ENCODE assay signal across 12 mouse cellular contexts in genomic region chr17:32479554-32480506, GRCm38 (mm10). TPM values are rescaled to one million over a fixed set of nuclear protein-coding genes. Genes with fewer than 3 reads are reported as not detected.
DNase-seq lines count a peak whose midpoint lies in the region; ATAC-seq and TF ChIP-seq lines count a peak whose summit lies in the region.
"Had no signal": no experiment of that assay in that cellular context is flagged by ENCODE, and none has a peak within 500 bp of the region (broad histone marks: within the 10 kb centered on the region; RNA-seq: fewer than 3 reads in every experiment).

No protein-coding gene starts in this region.

- no peak overlapping the region for H3K27ac ChIP-seq in limb, embryonic 11.5 days (replicated peaks; ENCODE audit: low read depth, low read length)
- no peak overlapping the region for H3K27ac ChIP-seq in limb, embryonic 10.5 days
- no peak overlapping the region for H3K27ac ChIP-seq in liver, postnatal 0 days (ENCODE audit: low read depth)
- H3K27ac ChIP-seq: lung, embryonic 15.5 days; stomach, embryonic 15.5 days had no signal

- H3K9me3 ChIP-seq in limb, embryonic 11.5 days (ENCODE audit: control insufficient read depth, low read length), result no peaks in the 10 kb centered on the region
- no peaks in the 10 kb centered on the region for H3K9me3 ChIP-seq in limb, embryonic 10.5 days (replicated peaks)
- no peaks in the 10 kb centered on the region for H3K9me3 ChIP-seq in liver, postnatal 0 days (ENCODE audit: low read length)
- H3K9me3 ChIP-seq: lung, embryonic 15.5 days; stomach, embryonic 15.5 days had no signal

- 21% methylated on average over 8 of the region's 8 CpGs for WGBS in limb, embryonic 11.5 days
- WGBS in limb, embryonic 10.5 days, result 8% methylated on average over 8 of the region's 8 CpGs
- WGBS in liver, postnatal 0 days (ENCODE audit: insufficient replicate concordance), result 18% methylated on average over 7 of the region's 8 CpGs

- TF ChIP-seq EP300 in liver, postnatal 0 days (IDR thresholded peaks at IDR 0.05; ENCODE audit: low read depth), result no peak

- no peak for ATAC-seq in limb, embryonic 11.5 days (ENCODE audit: insufficient number of reproducible peaks, low FRiP score, low TSS enrichment, low read depth)
- ATAC-seq in liver, postnatal 0 days, result peak; percentile 26; the same call in 1 of the 2 replicates

- DNase-seq in cerebellum, postnatal 10 days, result peak; percentile 33 to 36
- no peak for DNase-seq in cerebellum, adult 11 months
- DNase-seq in limb, embryonic 11.5 days (ENCODE audit: low spot score), result peak; percentile 25
- DNase-seq in limb, embryonic 10.5 days (ENCODE audit: low spot score), result no peak
- DNase-seq in adipocyte (ENCODE audit: low spot score), result peak; percentile 35
- DNase-seq in liver, postnatal 0 days, result peak; percentile 49
- no peak for DNase-seq in right cerebral cortex, adult 2 months (ENCODE audit: low spot score in 2 of 2)
- DNase-seq in gastrocnemius, postnatal 4 days (ENCODE audit: low spot score in 2 of 2), result no peak

- no peak overlapping the region for H3K4me2 ChIP-seq in limb, embryonic 11.5 days (ENCODE audit: low read depth, severe bottlenecking)
- no peak overlapping the region for H3K4me2 ChIP-seq in liver, postnatal 0 days (ENCODE audit: low read depth, low read length)
- H3K4me2 ChIP-seq: lung, embryonic 15.5 days; stomach, embryonic 15.5 days had no signal

- H3K9ac ChIP-seq in limb, embryonic 11.5 days (ENCODE audit: low read length), result no peak overlapping the region
- no peak overlapping the region for H3K9ac ChIP-seq in liver, postnatal 0 days (replicated peaks)
- H3K9ac ChIP-seq: lung, embryonic 15.5 days; stomach, embryonic 15.5 days had no signal

- H3K36me3 ChIP-seq in limb, embryonic 11.5 days (ENCODE audit: control insufficient read depth, insufficient read depth, low read length), result no peaks in the 10 kb centered on the region
- H3K36me3 ChIP-seq in limb, embryonic 10.5 days, result no peaks in the 10 kb centered on the region
- H3K36me3 ChIP-seq in liver, postnatal 0 days (replicated peaks; ENCODE audit: insufficient read depth, low read length), result no peaks in the 10 kb centered on the region
- H3K36me3 ChIP-seq: lung, embryonic 15.5 days; stomach, embryonic 15.5 days had no signal

- H3K4me3 ChIP-seq in limb, embryonic 11.5 days (ENCODE audit: low read depth, low read length), result no peak overlapping the region
- no peak overlapping the region for H3K4me3 ChIP-seq in limb, embryonic 10.5 days
- no peak overlapping the region for H3K4me3 ChIP-seq in liver, postnatal 0 days (ENCODE audit: low read depth, low read length)
- H3K4me3 ChIP-seq: erythroblast, embryonic 14.5 days; lung, embryonic 15.5 days; stomach, embryonic 15.5 days had no signal

- H3K27me3 ChIP-seq in limb, embryonic 11.5 days (ENCODE audit: control insufficient read depth, insufficient read depth, low read length), result 0 out of 2 replicates have a peak, but pooled peaks cover 4% of the 10 kb centered on the region
- peaks cover 46% of the 10 kb centered on the region for H3K27me3 ChIP-seq in limb, embryonic 10.5 days (ENCODE audit: low read depth, poor library complexity, severe bottlenecking)
- no peaks in the 10 kb centered on the region for H3K27me3 ChIP-seq in liver, postnatal 0 days (ENCODE audit: insufficient read depth, low read length)
- H3K27me3 ChIP-seq: stomach, embryonic 15.5 days had no signal

- no peaks in the 10 kb centered on the region for H3K4me1 ChIP-seq in limb, embryonic 11.5 days (ENCODE audit: control insufficient read depth, insufficient read depth, low read length)
- peaks cover 4% of the 10 kb centered on the region; the same call in 1 of the 2 replicates for H3K4me1 ChIP-seq in limb, embryonic 10.5 days
- H3K4me1 ChIP-seq in liver, postnatal 0 days (ENCODE audit: insufficient read depth), result peaks cover 3% of the 10 kb centered on the region; the same call in 1 of the 2 replicates
- H3K4me1 ChIP-seq: lung, embryonic 15.5 days had no signal

- TF ChIP-seq CTCF in liver, postnatal 0 days (IDR thresholded peaks at IDR 0.05; ENCODE audit: low read depth), result peak; percentile 60

RNA-seq across cellular contexts. Expression of gene Cyp4f17, which starts 26.0 kb away (rescaled TPM):
- polyA plus RNA-seq in limb, embryonic 11.5 days (2014; fragmentation: Nextera tagmentation; extraction: Ambion mirVana), result 7.9 and 9.6 TPM in 2 replicates
- 5.6 and 9.2 TPM in 2 replicates for polyA plus RNA-seq in limb, embryonic 10.5 days (2016; fragmentation: Nextera tagmentation; extraction: Ambion mirVana)
- polyA plus RNA-seq in liver, postnatal 0 days (2015; fragmentation: Nextera tagmentation; extraction: Ambion mirVana), result 2.7 and 2.9 TPM in 2 replicates
- 1 to 10 TPM; 2.1 to 3.3 TPM for total RNA-seq in gastrocnemius, postnatal 4 days (2021)
- polyA plus RNA-seq: erythroblast, embryonic 14.5 days had no signal

RNA-seq across cellular contexts. Expression of gene Cyp4f39, which starts 27.3 kb away (rescaled TPM):
- not detected in 2 replicates for polyA plus RNA-seq in limb, embryonic 11.5 days (2014; fragmentation: Nextera tagmentation; extraction: Ambion mirVana)
- polyA plus RNA-seq in limb, embryonic 10.5 days (2016; fragmentation: Nextera tagmentation; extraction: Ambion mirVana), result not detected in 2 replicates
- polyA plus RNA-seq in liver, postnatal 0 days (2015; fragmentation: Nextera tagmentation; extraction: Ambion mirVana), result 0.22 and 0.32 TPM in 2 replicates
- total RNA-seq in gastrocnemius, postnatal 4 days (2021), result not detected

RNA-seq across cellular contexts. Expression of gene Pglyrp2, which starts 55.9 kb away (rescaled TPM):
- not detected in 2 replicates for polyA plus RNA-seq in limb, embryonic 11.5 days (2014; fragmentation: Nextera tagmentation; extraction: Ambion mirVana)
- polyA plus RNA-seq in limb, embryonic 10.5 days (2016; fragmentation: Nextera tagmentation; extraction: Ambion mirVana), result not detected in 2 replicates
- 48.4 and 53.7 TPM in 2 replicates for polyA plus RNA-seq in liver, postnatal 0 days (2015; fragmentation: Nextera tagmentation; extraction: Ambion mirVana)
- under 1 TPM in 1 of 2 experiments, not detected in 1; 0.60 TPM for total RNA-seq in gastrocnemius, postnatal 4 days (2021)
- total RNA-seq: ES-E14 had no signal

RNA-seq across cellular contexts. Expression of gene Cyp4f16, which starts 56.5 kb away (rescaled TPM):
- polyA plus RNA-seq in limb, embryonic 11.5 days (2014; fragmentation: Nextera tagmentation; extraction: Ambion mirVana), result 18.1 and 18.3 TPM in 2 replicates
- 13.4 and 19.2 TPM in 2 replicates for polyA plus RNA-seq in limb, embryonic 10.5 days (2016; fragmentation: Nextera tagmentation; extraction: Ambion mirVana)
- polyA plus RNA-seq in liver, postnatal 0 days (2015; fragmentation: Nextera tagmentation; extraction: Ambion mirVana), result 5.9 and 6.9 TPM in 2 replicates
- 1 to 10 TPM; 5.2 to 9.1 TPM for total RNA-seq in gastrocnemius, postnatal 4 days (2021)

Comparison
In these comparisons a context has a peak if more than half of its experiments do, and no peak if none do; other contexts are left out.
1. DNase-seq: peak in cerebellum, postnatal 10 days (2 of 2), limb, embryonic 11.5 days (single experiment), adipocyte (single experiment) and liver, postnatal 0 days (single experiment); none in cerebellum, adult 11 months (single experiment), limb, embryonic 10.5 days (single experiment), right cerebral cortex, adult 2 months (0 of 2) and gastrocnemius, postnatal 4 days (0 of 2).
2. RNA of gene Pglyrp2, which starts 55.9 kb away (polyA plus RNA-seq): 48.4 to 53.7 TPM in liver, postnatal 0 days; not detected in limb, embryonic 11.5 days and not detected in limb, embryonic 10.5 days; every median in the first group is over 10 times any median in the second.